Mouse (Mus musculus): Measurements from ENCODE around the gene Tfec. TPM values are rescaled to one million over a fixed set of nuclear protein-coding genes. Genes with fewer than 3 reads are reported as not detected.

Tfec gene
- 0.59 and 0.80 TPM in 2 replicates for polyA plus RNA-seq (2015; fragmentation: Nextera tagmentation; extraction: Ambion mirVana)

DNA sequence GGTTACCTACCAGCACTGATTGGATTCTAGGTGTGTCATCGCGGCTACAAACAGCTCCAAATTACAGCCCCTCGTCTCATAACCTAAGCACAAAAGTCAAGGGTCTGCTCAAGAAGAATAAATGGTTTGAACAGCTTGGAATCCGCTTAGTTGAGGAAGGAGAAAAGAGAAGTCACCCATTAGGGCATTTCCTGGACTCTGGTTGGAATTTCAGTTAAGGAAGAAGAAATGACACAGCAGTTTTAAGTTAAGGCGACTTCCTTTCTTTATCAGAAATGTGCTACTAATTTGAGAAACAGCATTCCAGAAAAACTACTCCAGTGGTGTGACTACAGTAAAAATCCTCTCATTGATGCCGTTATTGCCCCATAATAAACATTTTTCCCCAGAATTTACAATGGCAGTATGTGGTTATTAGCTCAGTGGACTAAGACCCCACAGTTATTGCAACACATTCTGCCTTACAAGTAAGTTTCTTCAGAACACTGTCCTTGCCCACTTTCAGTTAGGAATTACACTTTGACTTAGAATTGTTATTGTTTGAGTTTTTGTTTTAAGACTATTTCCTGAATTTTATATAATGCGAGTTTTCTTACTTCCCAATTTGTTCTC is at the start of gene Tfec:
Tfec (minus strand) TSS at position 191 of the 612 bp plus-strand sequence.
- H3K27ac ChIP-seq, result no peak within 1 kb of the TSS
- H3K4me3 ChIP-seq, result no peak within 1 kb of the TSS
- WGBS, result 58% methylated on average over 7 of the region's 7 CpGs
- no peak within 1 kb of the TSS for H3K9ac ChIP-seq
- ATAC-seq (ENCODE audit: insufficient number of reproducible peaks, insufficient read depth, low FRiP score, low TSS enrichment, low read depth), result no peak
- no peaks in the 10 kb centered on the region for H3K9me3 ChIP-seq
- no peaks in the 10 kb centered on the region for H3K36me3 ChIP-seq
- no peaks in the 10 kb centered on the region for H3K27me3 ChIP-seq
- H3K4me2 ChIP-seq, result no peak within 1 kb of the TSS
- H3K4me1 ChIP-seq, result no peaks in the 10 kb centered on the region

GRCm38 (mm10) chr6:16947837-16948236 is 49.6 kb upstream of the Tfec start:
- H3K4me3 ChIP-seq, result no peak overlapping the region
- H3K9ac ChIP-seq, result no peak overlapping the region
- H3K36me3 ChIP-seq, result no peaks in the 10 kb centered on the region
- no peaks in the 10 kb centered on the region for H3K9me3 ChIP-seq
- H3K27me3 ChIP-seq, result no peaks in the 10 kb centered on the region
- no peak overlapping the region for H3K4me2 ChIP-seq
- ATAC-seq (ENCODE audit: insufficient number of reproducible peaks, insufficient read depth, low FRiP score, low TSS enrichment, low read depth), result no peak
- WGBS, result 75% methylated on average over 3 of the region's 3 CpGs
- H3K27ac ChIP-seq, result no peak overlapping the region
- H3K4me1 ChIP-seq, result no peaks in the 10 kb centered on the region

DNA sequence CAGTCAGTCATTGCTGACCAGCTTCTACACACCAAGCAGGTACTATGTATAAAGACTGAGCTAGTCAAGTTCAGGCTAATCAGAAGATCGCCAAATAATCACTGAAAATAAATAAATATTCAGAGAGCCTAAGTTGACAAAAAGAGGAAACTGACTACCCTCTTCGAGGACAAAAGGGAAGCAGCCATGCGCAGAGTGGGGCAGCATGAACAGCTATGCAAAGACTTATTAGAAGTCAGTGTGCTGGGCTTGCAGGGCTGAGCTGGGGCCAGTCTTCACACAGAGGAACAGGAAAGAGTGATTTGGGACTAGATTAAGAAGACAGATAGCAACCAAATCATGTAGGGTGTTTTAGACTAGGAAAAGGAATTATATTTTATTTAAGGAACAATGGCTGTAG is 45.3 kb upstream of the Tfec start:
- no peaks in the 10 kb centered on the region for H3K27me3 ChIP-seq
- WGBS, result 85% methylated on average over 3 of the region's 3 CpGs
- no peaks in the 10 kb centered on the region for H3K9me3 ChIP-seq
- no peak for ATAC-seq (ENCODE audit: insufficient number of reproducible peaks, insufficient read depth, low FRiP score, low TSS enrichment, low read depth)
- no peak overlapping the region for H3K9ac ChIP-seq
- H3K4me3 ChIP-seq, result no peak overlapping the region
- no peak overlapping the region for H3K4me2 ChIP-seq
- no peaks in the 10 kb centered on the region for H3K4me1 ChIP-seq
- H3K27ac ChIP-seq, result no peak overlapping the region
- H3K36me3 ChIP-seq, result no peaks in the 10 kb centered on the region

- Histone ChIP-seq H3K36me3 (no peaks in the 10 kb centered on the region), H3K9me3 (no peaks in the 10 kb centered on the region), H3K9ac (no peak overlapping the region), H3K27ac (no peak overlapping the region), H3K4me2 (no peak overlapping the region), H3K4me3 (no peak overlapping the region), H3K27me3 (no peaks in the 10 kb centered on the region), H3K4me1 (no peaks in the 10 kb centered on the region)
- WGBS, result 69% methylated on average over 4 of the region's 4 CpGs
- no peak for ATAC-seq (ENCODE audit: insufficient number of reproducible peaks, insufficient read depth, low FRiP score, low TSS enrichment, low read depth)
Observed at GRCm38 (mm10) chr6:16942433-16942832, 44.2 kb upstream of the Tfec start.

- Histone ChIP-seq H3K27me3 (no peaks in the 10 kb centered on the region), H3K9me3 (no peaks in the 10 kb centered on the region), H3K4me3 (no peak overlapping the region), H3K9ac (no peak overlapping the region), H3K36me3 (no peaks in the 10 kb centered on the region), H3K4me1 (no peaks in the 10 kb centered on the region), H3K27ac (no peak overlapping the region), H3K4me2 (no peak overlapping the region)
- ATAC-seq (ENCODE audit: insufficient number of reproducible peaks, insufficient read depth, low FRiP score, low TSS enrichment, low read depth), result no peak
- WGBS, result 82% methylated on average over 6 of the region's 6 CpGs
Observed at GRCm38 (mm10) chr6:16931059-16931458, 32.8 kb upstream of the Tfec start.

DNA sequence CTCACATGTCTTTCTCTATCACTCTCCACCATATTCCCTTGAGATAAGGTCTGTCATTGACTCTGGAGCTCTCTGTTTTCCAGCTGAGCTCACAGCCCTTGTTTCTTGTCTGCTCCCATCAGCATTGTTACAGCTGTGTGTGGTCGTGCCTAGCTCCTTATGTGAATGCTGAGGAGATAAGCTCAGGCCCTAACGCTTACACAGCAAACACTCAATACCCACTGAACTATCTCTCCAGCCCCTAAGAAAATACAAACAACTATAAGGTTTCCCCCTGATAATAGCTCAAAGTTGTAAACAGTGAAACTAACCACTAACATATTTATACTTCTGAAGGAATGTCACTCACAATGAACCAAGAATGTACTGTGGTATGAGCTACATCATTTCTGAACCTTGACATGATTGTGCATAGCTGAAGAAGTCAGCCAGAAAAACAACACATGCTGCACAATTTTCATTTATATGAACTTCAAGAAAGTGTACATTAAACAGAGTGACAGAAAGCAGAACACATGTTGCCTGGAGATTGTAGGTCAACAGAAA is 21.9 kb upstream of the Tfec start:
- Histone ChIP-seq H3K4me2 (no peak overlapping the region), H3K36me3 (no peaks in the 10 kb centered on the region), H3K27me3 (no peaks in the 10 kb centered on the region), H3K27ac (no peak overlapping the region), H3K4me3 (no peak overlapping the region), H3K4me1 (no peaks in the 10 kb centered on the region), H3K9ac (no peak overlapping the region), H3K9me3 (no peaks in the 10 kb centered on the region)
- no peak for ATAC-seq (ENCODE audit: insufficient number of reproducible peaks, insufficient read depth, low FRiP score, low TSS enrichment, low read depth)
- 43% methylated on average over 2 of the region's 2 CpGs for WGBS

DNA sequence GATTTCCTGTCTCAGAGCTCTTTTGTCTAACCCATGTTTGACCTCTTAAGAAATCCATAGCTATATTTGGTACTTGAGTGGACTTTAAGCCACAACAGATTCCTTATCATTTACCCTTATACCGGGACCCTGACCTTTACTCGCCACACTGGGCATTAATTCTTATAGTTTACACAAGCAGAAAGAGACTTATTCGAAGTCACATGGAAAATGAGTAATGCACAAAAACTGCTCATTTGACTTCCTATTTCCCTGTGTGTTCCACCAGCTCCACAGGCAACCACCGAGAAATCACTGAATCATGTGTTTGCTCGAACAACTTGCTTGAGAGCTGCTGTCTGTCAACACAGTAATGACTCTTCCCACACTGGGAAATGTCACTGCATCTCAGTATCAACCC is 6.4 kb downstream of the Tfec start:
- WGBS, result 77% methylated on average over 5 of the region's 5 CpGs
- ATAC-seq (ENCODE audit: insufficient number of reproducible peaks, insufficient read depth, low FRiP score, low TSS enrichment, low read depth), result no peak
- H3K27me3 ChIP-seq, result no peaks in the 10 kb centered on the region

GRCm38 (mm10) chr6:16883537-16884307 is 14.5 kb downstream of the Tfec start:
- Histone ChIP-seq H3K9ac (no peak overlapping the region), H3K4me3 (no peak overlapping the region), H3K9me3 (peaks cover 4% of the 10 kb centered on the region), H3K4me1 (no peaks in the 10 kb centered on the region), H3K36me3 (no peaks in the 10 kb centered on the region), H3K27me3 (no peaks in the 10 kb centered on the region), H3K27ac (no peak overlapping the region), H3K4me2 (no peak overlapping the region)
- 60% methylated on average over 5 of the region's 5 CpGs for WGBS
- ATAC-seq (ENCODE audit: insufficient number of reproducible peaks, insufficient read depth, low FRiP score, low TSS enrichment, low read depth), result no peak

More for the DNA sequence above, 6.4 kb downstream of the Tfec start:
- Histone ChIP-seq H3K4me3 (no peak overlapping the region), H3K4me2 (no peak overlapping the region), H3K9me3 (no peaks in the 10 kb centered on the region), H3K4me1 (no peaks in the 10 kb centered on the region), H3K36me3 (no peaks in the 10 kb centered on the region), H3K9ac (no peak overlapping the region), H3K27ac (no peak overlapping the region)

DNA sequence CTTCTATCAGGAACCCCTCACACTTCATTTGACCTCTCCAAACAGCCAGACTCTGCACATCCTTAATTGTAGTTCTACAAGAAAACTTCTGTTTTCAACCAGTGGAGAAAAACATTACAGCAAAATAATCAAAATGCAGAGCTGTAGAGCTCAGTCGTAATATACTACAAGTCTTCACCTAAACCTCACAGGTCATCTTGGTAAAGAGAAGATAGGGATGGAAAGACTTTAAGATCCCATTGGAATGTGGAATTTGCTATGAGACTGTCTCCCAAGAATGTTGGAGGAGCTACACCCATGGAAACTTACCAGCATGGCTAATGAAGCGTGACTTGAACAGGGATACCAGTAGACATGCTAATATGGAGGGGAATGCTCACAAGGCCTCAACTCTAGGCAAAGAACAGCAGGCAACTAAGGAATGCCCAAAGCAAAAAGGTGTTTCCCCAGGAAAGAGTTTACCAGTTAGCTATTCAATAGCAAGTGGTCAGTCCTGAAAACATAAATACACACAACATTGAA is 24.2 kb downstream of the Tfec start:
- WGBS, result 82% methylated on average over 2 of the region's 2 CpGs
- H3K9me3 ChIP-seq, result no peaks in the 10 kb centered on the region

DNA sequence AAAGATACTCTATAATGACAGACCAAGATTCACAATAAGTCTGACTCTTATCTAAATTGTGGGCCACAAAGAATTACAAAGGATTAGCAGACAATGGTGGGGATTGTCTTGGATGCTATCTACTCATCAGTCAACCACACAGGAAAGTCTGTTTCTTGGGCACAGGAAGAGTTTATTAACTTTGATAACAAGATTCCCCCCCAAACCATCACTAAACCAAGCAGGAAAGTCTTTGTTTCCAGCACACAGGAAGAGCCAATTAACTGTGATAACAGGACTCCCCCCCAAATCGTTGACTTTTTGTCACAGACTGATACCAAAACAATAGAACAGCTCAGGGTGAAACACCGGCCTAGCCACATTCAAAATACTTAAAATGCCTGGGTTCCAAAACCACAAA is 28.2 kb downstream of the Tfec start:
- H3K4me2 ChIP-seq, result no peak overlapping the region
- H3K4me3 ChIP-seq, result no peak overlapping the region
- no peak for ATAC-seq (ENCODE audit: insufficient number of reproducible peaks, insufficient read depth, low FRiP score, low TSS enrichment, low read depth)
- H3K27ac ChIP-seq, result no peak overlapping the region
- 36% methylated on average over 2 of the region's 2 CpGs for WGBS
- H3K4me1 ChIP-seq, result no peaks in the 10 kb centered on the region
- H3K36me3 ChIP-seq, result no peaks in the 10 kb centered on the region
- no peak overlapping the region for H3K9ac ChIP-seq
- H3K27me3 ChIP-seq, result no peaks in the 10 kb centered on the region
- H3K9me3 ChIP-seq, result no peaks in the 10 kb centered on the region

More for the DNA sequence above, 24.2 kb downstream of the Tfec start:
- no peaks in the 10 kb centered on the region for H3K4me1 ChIP-seq
- ATAC-seq (ENCODE audit: insufficient number of reproducible peaks, insufficient read depth, low FRiP score, low TSS enrichment, low read depth), result no peak
- no peak overlapping the region for H3K27ac ChIP-seq
- no peaks in the 10 kb centered on the region for H3K27me3 ChIP-seq
- H3K9ac ChIP-seq, result no peak overlapping the region
- H3K4me3 ChIP-seq, result no peak overlapping the region
- H3K36me3 ChIP-seq, result no peaks in the 10 kb centered on the region
- no peak overlapping the region for H3K4me2 ChIP-seq

DNA sequence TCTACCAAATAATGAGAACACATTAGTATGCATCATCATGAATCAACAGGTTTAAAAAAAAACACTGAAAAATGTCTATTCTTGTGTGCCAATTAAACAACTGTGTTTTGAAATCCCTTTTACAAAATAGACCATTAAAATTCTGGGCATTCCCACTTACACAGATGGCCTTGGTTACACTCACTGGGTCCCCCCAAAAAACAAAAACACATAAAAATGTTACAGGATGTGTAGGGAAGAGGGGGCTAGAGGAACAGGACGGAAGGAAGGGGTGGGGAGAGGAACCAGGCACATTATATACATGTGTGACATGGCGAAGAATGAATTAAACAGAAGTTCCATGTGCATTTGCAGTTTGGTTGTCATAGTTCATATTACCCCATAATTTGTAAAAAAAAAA is 29.9 kb downstream of the Tfec start:
- Histone ChIP-seq H3K36me3 (no peaks in the 10 kb centered on the region), H3K9ac (no peak overlapping the region), H3K9me3 (no peaks in the 10 kb centered on the region), H3K4me1 (no peaks in the 10 kb centered on the region), H3K4me2 (no peak overlapping the region), H3K4me3 (no peak overlapping the region), H3K27me3 (no peaks in the 10 kb centered on the region), H3K27ac (no peak overlapping the region)
- ATAC-seq (ENCODE audit: insufficient number of reproducible peaks, insufficient read depth, low FRiP score, low TSS enrichment, low read depth), result no peak
- WGBS, result 60% methylated on average over 2 of the region's 2 CpGs

Data from embryonic facial prominence, embryonic 13.5 days (tissue).